Mouse (Mus musculus) thymus, adult 18-20 months (tissue): ENCODE results near the gene Usp6nl.

ENCODE experiments used
- DNase-seq, 2 experiments: peaks; one replicate each; pipeline ENCODE4 v3.0.0; 2022; ENCODE audit warnings: mixed read lengths in 2 of 2

The Usp6nl gene

GRCm38 (mm10) chr2:6322376-6322901 is at the start of gene Usp6nl:
Usp6nl (plus strand) TSS chr2:6322667.
- peak; percentile 72 for DNase-seq

DNA sequence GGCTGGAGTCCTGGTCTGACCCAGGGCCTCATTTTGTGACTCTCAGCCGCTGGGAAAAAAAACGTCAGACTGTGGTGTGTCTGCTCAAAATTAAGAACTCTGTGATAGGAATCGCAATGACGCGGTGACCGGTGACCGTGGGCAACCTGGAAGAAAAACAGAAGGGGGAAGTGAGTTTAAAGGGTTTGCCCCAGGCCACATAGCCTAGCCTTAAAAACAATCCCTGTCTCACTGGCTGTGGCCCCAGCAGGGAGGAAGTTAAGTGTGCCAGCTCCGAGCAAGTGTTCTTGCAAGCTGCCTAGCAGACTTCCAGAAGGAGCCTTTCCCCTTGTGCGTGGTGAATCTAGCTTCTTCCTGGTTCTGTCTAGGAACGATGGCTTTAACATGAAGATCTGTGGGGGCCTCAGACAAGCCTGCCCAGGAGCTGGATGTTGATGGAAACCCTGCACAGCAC is 49.0 kb upstream of the Usp6nl start:
- peak in 1 of 2 experiments; percentile 9 for DNase-seq

DNA sequence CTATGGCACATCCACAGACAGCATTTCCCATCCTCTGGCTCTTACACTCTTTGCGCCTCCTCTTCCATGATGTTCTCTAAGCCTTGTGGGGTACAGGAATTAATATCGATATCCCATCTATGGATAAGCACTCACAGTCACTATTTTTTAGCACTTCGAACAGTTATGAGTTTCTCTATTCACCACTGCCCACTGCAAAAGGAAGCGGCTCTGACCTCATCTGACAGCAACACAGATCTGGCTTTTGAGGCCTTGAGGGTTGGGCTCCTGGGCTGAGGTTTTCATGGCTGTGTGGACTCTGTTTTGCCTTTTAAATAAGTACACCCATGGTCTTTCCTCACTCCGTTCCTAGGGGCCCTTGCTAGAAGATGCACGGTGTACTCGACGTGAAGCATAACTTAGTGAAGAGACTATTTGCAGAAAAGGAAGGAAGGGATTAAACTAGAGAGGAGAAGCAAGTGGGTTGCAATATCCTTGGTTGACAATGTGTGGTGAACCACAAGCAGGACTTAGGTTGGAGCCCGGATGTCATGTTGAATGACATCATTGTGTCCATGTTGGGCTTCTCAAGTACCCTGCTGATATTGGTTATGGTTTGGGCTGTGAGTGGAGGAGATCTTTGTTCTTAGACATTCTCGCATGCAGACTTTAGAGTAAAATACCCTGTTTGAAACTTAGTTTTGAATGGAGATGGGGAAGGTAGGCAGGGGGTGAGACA is 43.5 kb upstream of the Usp6nl start:
- no peak for DNase-seq

GRCm38 (mm10) chr2:6279614-6280301 is 42.7 kb upstream of the Usp6nl start:
- DNase-seq, result no peak

- DNase-seq, result no peak
Measured at GRCm38 (mm10) chr2:6283569-6283968, 38.9 kb upstream of the Usp6nl start.

DNA sequence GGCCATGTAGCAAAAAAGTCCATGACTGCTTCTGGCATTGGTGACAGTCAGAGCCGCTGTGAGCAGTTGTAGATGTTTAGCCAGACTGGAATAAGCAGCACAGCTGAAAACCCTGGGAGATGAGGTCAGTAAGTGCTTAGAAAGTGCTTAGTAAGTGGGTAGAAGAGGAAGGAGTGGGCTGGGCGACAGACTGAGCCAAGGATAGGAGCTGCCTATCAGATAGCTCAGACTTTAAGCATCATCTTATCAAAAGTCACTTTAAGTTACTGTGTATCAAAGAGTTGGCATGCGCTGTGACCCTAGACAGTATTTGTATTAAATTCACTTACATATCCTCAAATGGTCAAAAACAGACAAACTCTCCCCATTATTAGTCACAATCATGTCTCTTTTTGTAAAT is 37.7 kb upstream of the Usp6nl start:
- DNase-seq, result no peak

DNA sequence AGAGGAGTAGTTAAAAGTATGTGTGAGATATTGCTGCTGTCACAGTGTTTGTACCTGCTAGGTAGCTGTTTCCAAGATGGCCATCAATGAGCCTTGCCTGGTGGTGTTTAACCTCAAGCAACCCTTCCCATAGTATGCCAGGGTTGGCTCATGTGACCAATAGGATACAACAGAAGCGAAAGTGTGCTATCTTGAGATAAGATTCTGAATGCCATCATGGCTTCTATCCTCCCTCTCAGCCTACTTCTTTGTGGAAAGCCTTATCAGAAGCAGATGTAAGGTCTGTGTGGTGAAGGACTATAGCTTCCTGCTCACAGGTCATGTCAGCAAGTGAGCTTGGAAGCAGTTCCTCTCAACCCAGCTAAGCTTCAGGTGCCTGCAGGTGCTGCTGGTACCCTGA is 36.7 kb upstream of the Usp6nl start:
- DNase-seq, result no peak

DNA sequence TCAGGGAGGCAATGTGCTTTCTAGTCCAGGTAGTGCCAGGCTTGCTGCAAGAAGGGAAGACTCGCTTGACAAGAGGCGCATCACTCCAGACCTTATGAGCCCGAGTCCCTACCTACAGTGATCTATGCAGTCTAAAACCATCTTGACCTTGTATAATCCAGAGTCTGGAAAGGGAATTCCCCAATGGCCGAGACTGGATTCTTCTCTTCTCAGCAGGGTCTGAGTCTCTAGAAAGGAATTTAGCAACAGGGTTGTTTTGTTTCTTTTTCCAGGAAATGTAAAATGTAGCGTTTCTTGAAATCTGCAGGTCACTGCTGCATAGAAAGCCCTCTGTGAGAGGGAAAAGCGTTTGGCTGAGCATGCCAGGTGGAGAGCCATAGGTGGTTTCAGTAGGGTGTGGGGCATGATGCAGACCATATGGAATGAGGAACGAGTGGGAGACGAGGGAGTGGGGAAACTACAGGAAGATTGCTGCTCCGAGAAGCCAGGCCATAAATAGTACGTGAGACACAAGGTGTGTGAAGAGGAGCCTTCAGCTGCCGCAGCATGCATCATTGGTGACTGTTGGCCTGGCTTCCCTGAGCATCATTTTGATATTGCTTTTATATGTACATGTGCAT is 28.5 kb upstream of the Usp6nl start:
- no peak for DNase-seq

GRCm38 (mm10) chr2:6294993-6295628 is 27.4 kb upstream of the Usp6nl start:
- DNase-seq, result no peak

DNA sequence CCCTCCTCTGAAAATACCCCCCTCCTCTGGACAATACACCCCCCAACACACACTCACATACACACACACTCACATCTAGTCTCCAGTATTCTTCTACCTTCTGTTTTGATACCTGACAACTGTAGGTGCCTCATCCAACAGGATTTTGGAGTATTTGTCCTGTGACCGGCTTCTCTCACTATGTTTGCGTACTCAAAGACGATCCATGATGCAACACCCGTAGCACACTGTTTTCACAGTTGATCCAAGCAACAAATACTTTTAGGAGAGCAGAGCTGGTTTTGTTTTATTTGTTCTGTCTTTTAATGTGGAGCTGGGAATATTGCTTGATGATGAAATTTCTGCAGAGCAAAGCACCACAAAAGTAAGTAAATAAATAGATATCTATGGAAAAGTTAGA is 17.7 kb upstream of the Usp6nl start:
- no peak for DNase-seq

- DNase-seq, result no peak
Measured at GRCm38 (mm10) chr2:6306861-6307260, 15.6 kb upstream of the Usp6nl start.

GRCm38 (mm10) chr2:6309373-6309821 is 13.1 kb upstream of the Usp6nl start:
- no peak for DNase-seq

GRCm38 (mm10) chr2:6312764-6313163 is 9.7 kb upstream of the Usp6nl start:
- no peak for DNase-seq

DNA sequence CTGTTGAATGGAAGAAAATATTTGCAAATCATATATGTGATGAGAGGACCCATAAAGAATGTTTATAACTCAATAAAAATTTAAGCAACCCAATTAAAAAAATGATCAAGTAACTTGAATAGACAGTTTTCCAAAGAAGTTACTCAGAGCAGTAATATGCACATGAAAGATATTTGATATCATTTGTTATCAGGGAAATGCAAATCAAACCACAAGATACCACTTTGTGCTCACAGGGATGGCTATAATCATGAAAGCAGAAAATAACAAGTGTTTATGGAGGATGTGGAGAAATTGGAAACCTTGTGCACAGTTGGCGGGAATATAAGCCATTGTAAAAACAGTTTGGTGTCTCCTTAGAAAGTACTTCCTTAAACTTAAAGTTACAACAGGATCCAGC is 8.7 kb upstream of the Usp6nl start:
- DNase-seq, result no peak

DNA sequence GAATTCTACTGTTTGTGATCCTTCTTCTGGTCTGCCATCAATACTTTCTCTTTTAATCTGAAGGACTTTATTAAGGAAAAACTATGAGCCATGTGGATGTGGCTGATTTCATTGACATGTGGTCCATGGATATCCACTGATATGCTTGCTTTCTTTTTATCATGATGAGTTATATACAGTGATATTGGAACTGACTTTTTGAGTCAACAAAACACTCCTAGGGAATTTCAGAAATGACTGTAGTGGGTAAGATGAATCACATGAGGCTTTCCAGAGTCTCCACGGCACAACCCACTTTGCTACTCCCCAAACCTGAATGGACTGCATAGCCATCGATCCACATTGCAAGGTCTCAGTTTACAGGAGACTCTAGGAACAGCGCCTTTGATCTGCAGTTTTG is 2.3 kb upstream of the Usp6nl start:
- no peak for DNase-seq

- DNase-seq, result no peak
Measured at GRCm38 (mm10) chr2:6321769-6322375, 595 bp upstream of the Usp6nl start.

DNA sequence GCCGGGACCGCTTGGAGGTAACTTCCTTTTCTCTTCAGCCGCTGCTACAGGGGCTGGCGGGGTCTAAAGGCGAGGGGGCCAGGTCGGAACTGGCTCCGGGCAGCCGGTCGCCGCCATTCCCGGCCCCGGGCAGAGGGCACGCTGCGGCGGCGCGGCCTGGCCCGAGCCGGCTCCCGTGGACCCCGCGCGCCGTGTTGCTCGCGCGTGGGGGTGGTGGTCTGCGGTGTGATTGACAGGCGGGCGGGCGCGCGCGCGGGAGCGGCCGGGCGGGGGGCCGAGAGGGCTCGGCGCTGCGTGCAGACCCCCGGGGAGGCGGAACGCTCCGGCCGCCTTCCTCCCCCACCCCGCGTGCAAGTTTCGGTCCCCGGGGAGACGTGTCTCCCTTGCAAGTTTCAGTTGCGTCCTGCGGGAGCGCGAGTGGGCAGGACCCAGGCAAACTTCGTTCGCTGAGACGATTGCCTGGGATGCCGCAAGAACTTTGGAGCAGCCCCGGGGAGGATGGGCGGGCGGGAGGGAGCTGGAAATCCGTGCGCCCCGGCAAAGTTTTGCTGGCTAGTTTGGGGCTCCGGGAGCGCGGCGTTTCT is 563 bp downstream of the Usp6nl start:
- DNase-seq, result peak; percentile 31 to 45

DNA sequence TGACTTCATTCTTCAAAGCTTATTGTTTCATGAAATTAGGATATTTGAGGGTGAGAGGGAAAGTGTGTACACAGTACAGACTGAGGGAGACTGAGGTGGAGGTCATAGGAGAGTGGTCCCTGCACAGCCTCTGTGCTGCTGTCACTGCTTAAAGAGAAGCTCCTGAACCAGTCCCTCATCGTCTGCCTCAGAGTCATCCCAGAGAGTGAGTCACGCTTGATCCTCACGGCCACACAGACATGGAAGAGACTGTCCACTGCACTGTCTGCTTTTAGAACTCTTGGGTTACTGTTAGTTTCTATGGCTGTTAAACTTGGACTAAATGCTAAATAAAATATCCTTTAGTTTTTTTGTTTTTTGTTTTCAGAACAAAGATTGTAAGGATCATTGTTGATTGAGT is 3.2 kb downstream of the Usp6nl start:
- no peak for DNase-seq

DNA sequence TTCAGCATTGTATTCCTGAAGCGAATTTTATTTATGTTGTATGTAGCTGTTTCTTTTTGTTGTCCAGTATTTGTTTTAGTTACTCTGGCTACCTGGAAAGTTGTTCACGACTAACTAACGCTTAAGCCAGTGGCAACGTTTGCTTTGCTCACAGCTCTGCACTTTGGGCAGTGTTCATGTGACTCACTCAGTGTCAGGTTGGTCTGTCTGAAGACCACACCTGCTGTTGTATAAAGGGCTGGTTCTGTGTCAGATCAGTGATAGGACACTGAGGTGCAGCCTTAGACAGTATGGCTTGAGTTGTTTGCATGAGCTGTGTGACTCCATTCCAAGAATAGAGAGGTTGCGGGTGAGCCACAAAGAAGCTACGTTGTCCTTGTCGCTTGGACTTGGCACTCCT is 6.5 kb downstream of the Usp6nl start:
- DNase-seq, result no peak

- DNase-seq, result no peak
Measured at GRCm38 (mm10) chr2:6330756-6331155, 8.3 kb downstream of the Usp6nl start.

- DNase-seq, result no peak
Measured at GRCm38 (mm10) chr2:6331324-6332137, 9.1 kb downstream of the Usp6nl start.
